Mouse (Mus musculus): ENCODE results near the gene Cyp2d22. TPM values are rescaled to one million over a fixed set of nuclear protein-coding genes. Genes with fewer than 3 reads are reported as not detected.

The Cyp2d22 gene
- polyA plus RNA-seq, 1 experiment from 2014 or later: 5.5 TPM

- Histone ChIP-seq H3K4me2 (peak overlapping the region; percentile 87), H3K27me3 (ENCODE audit: insufficient read depth, low read length) (no peaks in the 10 kb centered on the region), H3K36me3 (ENCODE audit: insufficient read depth) (peaks cover 37% of the 10 kb centered on the region), H3K4me1 (ENCODE audit: insufficient read depth) (peaks cover 7% of the 10 kb centered on the region; the same call in 1 of the 2 replicates), H3K4me3 (ENCODE audit: low read depth, low read length) (peak overlapping the region; percentile 58), H3K9me3 (ENCODE audit: low read depth, low read length) (no peaks in the 10 kb centered on the region), H3K27ac (ENCODE audit: low read depth) (peak overlapping the region; percentile 84), H3K9ac (peak overlapping the region; percentile 62)
- no peak for TF ChIP-seq CTCF (IDR thresholded peaks at IDR 0.05; ENCODE audit: low read depth)
- DNase-seq (peak; percentile 100), ATAC-seq (ENCODE audit: insufficient read depth) (peak; percentile 98)
- WGBS: under 1% methylated on average over 50 of the region's 51 CpGs
Measured at GRCm38 (mm10) chr15:82345820-82346470, 34.1 kb downstream of the Cyp2d22 start.

DNA sequence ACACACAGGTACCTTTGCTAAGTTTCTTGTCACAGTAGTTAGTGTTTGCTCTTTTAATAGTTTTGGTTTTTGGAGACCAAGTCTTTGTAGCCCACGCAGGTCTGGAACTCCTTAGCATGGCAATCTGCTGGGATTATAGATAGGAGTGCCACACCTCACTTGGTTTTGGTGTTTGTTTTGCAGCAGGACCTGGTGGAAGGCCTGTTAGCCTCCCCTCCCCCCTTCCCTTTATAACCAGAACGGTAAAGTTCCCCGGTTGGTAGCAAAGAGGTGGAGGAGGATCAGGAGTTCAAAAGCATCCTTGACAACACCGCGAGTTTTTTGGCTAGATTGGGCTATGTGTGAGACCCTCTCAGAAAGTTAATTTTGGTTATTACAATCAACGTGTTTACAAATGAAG, 35.1 kb downstream of the Cyp2d22 start:
- Histone ChIP-seq H3K4me3 (ENCODE audit: low read depth, low read length) (no peak overlapping the region), H3K4me1 (ENCODE audit: insufficient read depth) (peaks cover 7% of the 10 kb centered on the region; the same call in 1 of the 2 replicates), H3K27me3 (ENCODE audit: insufficient read depth, low read length) (no peaks in the 10 kb centered on the region), H3K9ac (no peak overlapping the region), H3K4me2 (peak overlapping the region; percentile 37), H3K36me3 (ENCODE audit: insufficient read depth) (peaks cover 28% of the 10 kb centered on the region), H3K9me3 (ENCODE audit: low read depth, low read length) (no peaks in the 10 kb centered on the region), H3K27ac (ENCODE audit: low read depth) (no peak overlapping the region)
- WGBS: 85% methylated on average over 6 of the region's 6 CpGs
- ATAC-seq (ENCODE audit: insufficient read depth): no peak
- TF ChIP-seq CTCF (IDR thresholded peaks at IDR 0.05; ENCODE audit: low read depth): no peak
- DNase-seq: no peak

- no peaks in the 10 kb centered on the region for H3K9me3 ChIP-seq (ENCODE audit: low read depth, low read length)
- peaks cover 7% of the 10 kb centered on the region; the same call in 1 of the 2 replicates for H3K4me1 ChIP-seq (ENCODE audit: insufficient read depth)
- DNase-seq (no peak), ATAC-seq (ENCODE audit: insufficient read depth) (no peak)
- no peaks in the 10 kb centered on the region for H3K27me3 ChIP-seq (ENCODE audit: insufficient read depth, low read length)
- no peak for TF ChIP-seq CTCF (IDR thresholded peaks at IDR 0.05; ENCODE audit: low read depth)
- no peak overlapping the region for H3K27ac ChIP-seq (ENCODE audit: low read depth)
- no peak overlapping the region for H3K4me3 ChIP-seq (ENCODE audit: low read depth, low read length)
- H3K36me3 ChIP-seq (ENCODE audit: insufficient read depth): peaks cover 15% of the 10 kb centered on the region
- WGBS: 89% methylated on average over 27 of the region's 27 CpGs
- peak overlapping the region; percentile 8; the same call in 1 of the 2 replicates for H3K4me2 ChIP-seq
- no peak overlapping the region for H3K9ac ChIP-seq
Measured at GRCm38 (mm10) chr15:82343368-82344287, 36.4 kb downstream of the Cyp2d22 start.

DNA sequence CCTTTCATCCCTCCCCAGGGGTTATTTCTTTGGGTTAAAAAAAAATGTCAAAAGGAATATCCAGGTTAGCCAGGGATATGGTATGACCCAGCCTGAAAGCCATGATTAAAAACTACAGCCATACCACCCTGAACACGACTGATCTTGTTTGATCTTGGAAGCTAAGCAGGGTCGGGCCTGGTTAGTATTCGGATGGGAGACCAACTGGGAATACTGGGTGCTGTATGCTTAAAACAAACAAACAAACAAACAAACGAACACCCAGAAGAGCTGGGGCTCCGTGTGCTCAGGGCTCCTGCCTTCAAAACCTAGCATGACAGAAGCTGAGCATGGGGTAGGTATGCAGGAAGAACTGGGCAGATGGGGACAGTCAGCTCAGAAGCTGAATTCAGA, 37.5 kb downstream of the Cyp2d22 start:
- WGBS: 65% methylated on average over 5 of the region's 5 CpGs

GRCm38 (mm10) chr15:82341675-82342542, 38.2 kb downstream of the Cyp2d22 start:
- no peak for TF ChIP-seq CTCF (IDR thresholded peaks at IDR 0.05; ENCODE audit: low read depth)
- Histone ChIP-seq H3K36me3 (ENCODE audit: insufficient read depth) (peaks cover under 1% of the 10 kb centered on the region; the same call in 1 of the 2 replicates), H3K9me3 (ENCODE audit: low read depth, low read length) (no peaks in the 10 kb centered on the region), H3K4me1 (ENCODE audit: insufficient read depth) (peaks cover 8% of the 10 kb centered on the region), H3K4me3 (ENCODE audit: low read depth, low read length) (peak overlapping the region; percentile 51), H3K27ac (ENCODE audit: low read depth) (peak overlapping the region; percentile 87), H3K9ac (peak overlapping the region; percentile 75), H3K27me3 (ENCODE audit: insufficient read depth, low read length) (no peaks in the 10 kb centered on the region), H3K4me2 (peak overlapping the region; percentile 68)
- 44% methylated on average over 15 of the region's 15 CpGs for WGBS
- DNase-seq: peak; percentile 36
- no peak for ATAC-seq (ENCODE audit: insufficient read depth)

More for the DNA sequence above, 37.5 kb downstream of the Cyp2d22 start:
- DNase-seq (no peak), ATAC-seq (ENCODE audit: insufficient read depth) (no peak)
- Histone ChIP-seq H3K4me1 (ENCODE audit: insufficient read depth) (peaks cover 11% of the 10 kb centered on the region), H3K4me3 (ENCODE audit: low read depth, low read length) (peak overlapping the region; percentile 51), H3K4me2 (peak overlapping the region; percentile 68), H3K9me3 (ENCODE audit: low read depth, low read length) (no peaks in the 10 kb centered on the region), H3K27ac (ENCODE audit: low read depth) (peak overlapping the region; percentile 87; the same call in 1 of the 2 replicates), H3K27me3 (ENCODE audit: insufficient read depth, low read length) (no peaks in the 10 kb centered on the region), H3K9ac (peak overlapping the region; percentile 75), H3K36me3 (ENCODE audit: insufficient read depth) (peaks cover 4% of the 10 kb centered on the region; the same call in 1 of the 2 replicates)
- no peak for TF ChIP-seq CTCF (IDR thresholded peaks at IDR 0.05; ENCODE audit: low read depth)

- Histone ChIP-seq H3K4me1 (ENCODE audit: insufficient read depth) (peaks cover 8% of the 10 kb centered on the region; the same call in 1 of the 2 replicates), H3K9ac (peak overlapping the region; percentile 75), H3K27ac (ENCODE audit: low read depth) (peak overlapping the region; percentile 87), H3K27me3 (ENCODE audit: insufficient read depth, low read length) (no peaks in the 10 kb centered on the region), H3K36me3 (ENCODE audit: insufficient read depth) (peaks cover 8% of the 10 kb centered on the region), H3K4me2 (peak overlapping the region; percentile 68), H3K4me3 (ENCODE audit: low read depth, low read length) (peak overlapping the region; percentile 51), H3K9me3 (ENCODE audit: low read depth, low read length) (no peaks in the 10 kb centered on the region)
- DNase-seq: peak; percentile 78
- no peak for TF ChIP-seq CTCF (IDR thresholded peaks at IDR 0.05; ENCODE audit: low read depth)
- 2% methylated on average over 32 of the region's 40 CpGs for WGBS
- peak; percentile 8; the same call in 1 of the 2 replicates for ATAC-seq (ENCODE audit: insufficient read depth)
Measured at GRCm38 (mm10) chr15:82341036-82341501, 39.0 kb downstream of the Cyp2d22 start.
